Mouse (Mus musculus): ENCODE measurements at regions not wholly inside any gene's neighbourhood (a gene's known extent, or its start where the extent isn't known, plus 50 kb on each side); places are given as distances from the start of the nearest gene placed in this dataset.

- H3K4me2 ChIP-seq (replicated peaks; ENCODE audit: low read depth), result no peak overlapping the region
Measured at GRCm38 (mm10) chr13:72265650-72266049, 302.1 kb upstream of the Irx1 start.

GRCm38 (mm10) chr13:72266174-72266768, 302.7 kb upstream of the Irx1 start:
- TF ChIP-seq EP300 (optimal IDR thresholded peaks at IDR 0.05) (no peak), CTCF (IDR thresholded peaks at IDR 0.05; ENCODE audit: low read depth) (no peak)
- Histone ChIP-seq H3K4me1 (replicated peaks; ENCODE audit: control insufficient read depth, insufficient read depth) (no peaks in the 10 kb centered on the region), H3K36me3 (ENCODE audit: control insufficient read depth, insufficient read depth, low read length) (no peaks in the 10 kb centered on the region), H3K9ac (ENCODE audit: low read length) (no peak overlapping the region), H3K4me3 (ENCODE audit: low read depth, low read length) (no peak overlapping the region), H3K4me2 (replicated peaks; ENCODE audit: low read depth) (no peak overlapping the region), H3K27me3 (ENCODE audit: control insufficient read depth, insufficient read depth, low read length) (no peaks in the 10 kb centered on the region), H3K27ac (replicated peaks) (no peak overlapping the region), H3K9me3 (ENCODE audit: control insufficient read depth, low read length) (no peaks in the 10 kb centered on the region)
- DNase-seq (ENCODE audit: low spot score) (no peak), ATAC-seq (ENCODE audit: low FRiP score, low TSS enrichment) (no peak)
- WGBS, result 84% methylated on average over 12 of the region's 12 CpGs

More at GRCm38 (mm10) chr13:72265650-72266049, 302.1 kb upstream of the Irx1 start:
- no peak for DNase-seq (ENCODE audit: low spot score)
- no peak overlapping the region for H3K27ac ChIP-seq (replicated peaks)
- H3K4me3 ChIP-seq (ENCODE audit: low read depth, low read length), result no peak overlapping the region
- no peaks in the 10 kb centered on the region for H3K9me3 ChIP-seq (ENCODE audit: control insufficient read depth, low read length)
- H3K4me1 ChIP-seq (replicated peaks; ENCODE audit: control insufficient read depth, insufficient read depth), result no peaks in the 10 kb centered on the region
- WGBS, result 85% methylated on average over 11 of the region's 11 CpGs
- no peaks in the 10 kb centered on the region for H3K27me3 ChIP-seq (ENCODE audit: control insufficient read depth, insufficient read depth, low read length)
- no peaks in the 10 kb centered on the region for H3K36me3 ChIP-seq (ENCODE audit: control insufficient read depth, insufficient read depth, low read length)
- no peak for ATAC-seq (ENCODE audit: low FRiP score, low TSS enrichment)
- no peak overlapping the region for H3K9ac ChIP-seq (ENCODE audit: low read length)
- no peak for TF ChIP-seq CTCF (IDR thresholded peaks at IDR 0.05; ENCODE audit: low read depth)
- TF ChIP-seq EP300 (optimal IDR thresholded peaks at IDR 0.05), result no peak

GRCm38 (mm10) chr13:72280343-72280742, 316.8 kb upstream of the Irx1 start:
- Histone ChIP-seq H3K36me3 (ENCODE audit: control insufficient read depth, insufficient read depth, low read length) (no peaks in the 10 kb centered on the region), H3K27me3 (ENCODE audit: control insufficient read depth, insufficient read depth, low read length) (no peaks in the 10 kb centered on the region), H3K4me3 (ENCODE audit: low read depth, low read length) (no peak overlapping the region), H3K4me2 (replicated peaks; ENCODE audit: low read depth) (no peak overlapping the region), H3K9me3 (ENCODE audit: control insufficient read depth, low read length) (no peaks in the 10 kb centered on the region), H3K4me1 (replicated peaks; ENCODE audit: control insufficient read depth, insufficient read depth) (no peaks in the 10 kb centered on the region), H3K27ac (replicated peaks) (no peak overlapping the region), H3K9ac (ENCODE audit: low read length) (no peak overlapping the region)
- WGBS, result 50% methylated on average over 2 of the region's 2 CpGs
- no peak for ATAC-seq (ENCODE audit: low FRiP score, low TSS enrichment)
- TF ChIP-seq EP300 (optimal IDR thresholded peaks at IDR 0.05) (no peak), CTCF (IDR thresholded peaks at IDR 0.05; ENCODE audit: low read depth) (no peak)
- no peak for DNase-seq (ENCODE audit: low spot score)

DNA sequence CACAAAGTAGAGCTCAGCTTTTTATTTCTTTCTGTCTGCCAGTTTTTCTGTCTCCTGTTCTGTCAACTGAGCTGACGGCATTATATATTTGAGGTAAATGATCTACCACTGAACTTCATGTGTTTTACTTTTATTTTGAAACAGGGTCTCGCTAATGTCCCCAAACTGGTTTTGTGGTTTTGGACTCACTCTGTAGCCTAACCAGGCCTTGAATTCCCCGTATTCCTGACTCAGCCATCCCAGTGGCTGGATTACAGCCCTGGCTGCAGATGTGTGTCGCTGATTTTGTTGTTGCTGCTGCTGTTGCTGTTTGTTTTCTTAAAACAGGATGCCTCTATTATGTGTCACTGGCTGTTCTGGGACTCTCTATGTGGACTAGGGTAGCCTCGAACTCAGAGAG, 317.3 kb upstream of the Irx1 start:
- no peak overlapping the region for H3K27ac ChIP-seq (replicated peaks)
- no peak for TF ChIP-seq CTCF (IDR thresholded peaks at IDR 0.05; ENCODE audit: low read depth)
- no peak for TF ChIP-seq EP300 (optimal IDR thresholded peaks at IDR 0.05)
- H3K4me3 ChIP-seq (ENCODE audit: low read depth, low read length), result no peak overlapping the region
- WGBS, result 81% methylated on average over 5 of the region's 5 CpGs
- H3K4me2 ChIP-seq (replicated peaks; ENCODE audit: low read depth), result no peak overlapping the region
- H3K27me3 ChIP-seq (ENCODE audit: control insufficient read depth, insufficient read depth, low read length), result no peaks in the 10 kb centered on the region
- DNase-seq (ENCODE audit: low spot score), result no peak
- H3K4me1 ChIP-seq (replicated peaks; ENCODE audit: control insufficient read depth, insufficient read depth), result no peaks in the 10 kb centered on the region
- no peaks in the 10 kb centered on the region for H3K36me3 ChIP-seq (ENCODE audit: control insufficient read depth, insufficient read depth, low read length)
- no peak overlapping the region for H3K9ac ChIP-seq (ENCODE audit: low read length)
- ATAC-seq (ENCODE audit: low FRiP score, low TSS enrichment), result no peak
- H3K9me3 ChIP-seq (ENCODE audit: control insufficient read depth, low read length), result no peaks in the 10 kb centered on the region

DNA sequence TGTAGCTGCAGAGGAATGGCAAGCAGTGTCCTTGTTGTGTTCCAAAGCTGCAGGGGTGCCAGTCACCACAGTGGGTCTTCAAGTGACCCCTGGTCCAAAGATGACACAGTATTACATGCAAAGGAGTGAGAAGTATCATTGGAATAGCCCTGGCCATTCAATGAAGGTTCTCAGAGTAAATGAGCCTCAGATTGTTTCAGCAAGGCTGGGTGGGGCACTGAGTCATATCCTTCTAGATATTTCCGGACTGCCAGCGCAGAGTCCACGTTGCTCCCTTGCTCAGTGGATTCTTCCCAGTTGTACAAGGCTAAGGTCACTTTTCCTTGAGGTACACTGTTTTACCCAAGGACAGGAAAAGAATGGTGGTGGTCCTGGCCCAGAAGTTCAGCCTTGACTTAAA, 319.2 kb upstream of the Irx1 start:
- ATAC-seq (ENCODE audit: low FRiP score, low TSS enrichment) (no peak), DNase-seq (ENCODE audit: low spot score) (peak; percentile 30)
- no peak overlapping the region for H3K27ac ChIP-seq (replicated peaks)
- H3K9me3 ChIP-seq (ENCODE audit: control insufficient read depth, low read length), result no peaks in the 10 kb centered on the region
- WGBS, result 57% methylated on average over 3 of the region's 3 CpGs
- no peaks in the 10 kb centered on the region for H3K36me3 ChIP-seq (ENCODE audit: control insufficient read depth, insufficient read depth, low read length)
- TF ChIP-seq CTCF (IDR thresholded peaks at IDR 0.05; ENCODE audit: low read depth) (no peak), EP300 (optimal IDR thresholded peaks at IDR 0.05) (no peak)
- no peak overlapping the region for H3K9ac ChIP-seq (ENCODE audit: low read length)
- no peaks in the 10 kb centered on the region for H3K27me3 ChIP-seq (ENCODE audit: control insufficient read depth, insufficient read depth, low read length)
- no peak overlapping the region for H3K4me3 ChIP-seq (ENCODE audit: low read depth, low read length)
- H3K4me2 ChIP-seq (replicated peaks; ENCODE audit: low read depth), result no peak overlapping the region
- H3K4me1 ChIP-seq (replicated peaks; ENCODE audit: control insufficient read depth, insufficient read depth), result no peaks in the 10 kb centered on the region

DNA sequence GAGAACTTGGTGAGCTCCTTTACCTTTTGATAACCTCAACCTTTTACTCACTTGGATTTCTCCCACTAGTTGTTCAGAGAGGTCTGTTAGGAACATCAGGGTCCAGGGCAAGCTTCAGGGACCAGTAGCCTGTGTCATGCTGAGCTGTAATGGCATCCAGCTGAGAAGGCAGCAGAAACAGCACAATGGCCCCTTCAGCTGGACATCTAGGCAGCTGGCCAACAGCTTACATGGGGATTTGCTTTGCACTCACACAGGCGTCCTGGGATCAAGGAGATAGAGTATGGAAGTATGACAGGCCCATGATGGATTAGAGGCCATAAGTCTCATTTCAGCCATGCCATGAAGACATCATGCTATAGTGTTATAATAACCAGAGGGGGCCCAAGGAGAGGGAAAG, 320.2 kb upstream of the Irx1 start:
- H3K4me3 ChIP-seq (ENCODE audit: low read depth, low read length), result no peak overlapping the region
- no peak for ATAC-seq (ENCODE audit: low FRiP score, low TSS enrichment)

More for the DNA sequence above, 320.2 kb upstream of the Irx1 start:
- Histone ChIP-seq H3K27me3 (ENCODE audit: control insufficient read depth, insufficient read depth, low read length) (no peaks in the 10 kb centered on the region), H3K4me2 (replicated peaks; ENCODE audit: low read depth) (no peak overlapping the region), H3K9me3 (ENCODE audit: control insufficient read depth, low read length) (no peaks in the 10 kb centered on the region), H3K36me3 (ENCODE audit: control insufficient read depth, insufficient read depth, low read length) (no peaks in the 10 kb centered on the region), H3K9ac (ENCODE audit: low read length) (no peak overlapping the region), H3K27ac (replicated peaks) (no peak overlapping the region), H3K4me1 (replicated peaks; ENCODE audit: control insufficient read depth, insufficient read depth) (no peaks in the 10 kb centered on the region)
- no peak for DNase-seq (ENCODE audit: low spot score)
- WGBS, result 26% methylated on average over 1 of the region's 1 CpGs
- no peak for TF ChIP-seq CTCF (IDR thresholded peaks at IDR 0.05; ENCODE audit: low read depth)
- no peak for TF ChIP-seq EP300 (optimal IDR thresholded peaks at IDR 0.05)

Data from stomach, postnatal 0 days (tissue).